Mouse (Mus musculus) heart, embryonic 16.5 days (tissue): ENCODE measurements at regions not wholly inside any gene's neighbourhood (a gene's known extent, or its start where the extent isn't known, plus 50 kb on each side); places are given as distances from the start of the nearest gene placed in this dataset.

Experiments used
- ATAC-seq: fragments of 200-750 bp; cut with Nextera tagmentation; replicated peaks from 2 replicates; pipeline ENCODE4 v1.8.0; 2017; ENCODE audit warnings: moderate number of reproducible peaks; ENCODE audit not compliant: insufficient read depth, low FRiP score; ENCODE audit errors: extremely low read depth
- H3K27ac ChIP-seq: fragments of 300-500 bp; sonication (generic); 2 replicates; pipeline ENCODE4 v1.5.1; 2014; ENCODE audit warnings: mild to moderate bottlenecking, low read length, control low read depth, moderate library complexity
- H3K27me3 ChIP-seq: fragments of 300-500 bp; sonication (generic); 2 replicates; pipeline ENCODE4 v1.6.1; 2014; ENCODE audit warnings: low read length, mixed read lengths; ENCODE audit not compliant: control insufficient read depth, insufficient read depth
- H3K36me3 ChIP-seq: fragments of 300-500 bp; sonication (generic); 2 replicates; pipeline ENCODE4 v1.6.1; 2014; ENCODE audit not compliant: control insufficient read depth, insufficient read depth
- H3K4me1 ChIP-seq: fragments of 300-500 bp; sonication (generic); 2 replicates; pipeline ENCODE4 v1.6.1; 2014; ENCODE audit warnings: low read length, mixed read lengths; ENCODE audit not compliant: control insufficient read depth, insufficient read depth
- H3K4me2 ChIP-seq: fragments of 300-500 bp; sonication (generic); 2 replicates; pipeline ENCODE4 v1.6.1; 2014; ENCODE audit warnings: low read depth, mild to moderate bottlenecking, control low read depth, low read length
- H3K4me3 ChIP-seq: fragments of 300-500 bp; sonication (generic); 2 replicates; pipeline ENCODE4 v1.5.1; 2014; ENCODE audit warnings: mild to moderate bottlenecking, control low read depth, low read length
- H3K9ac ChIP-seq: fragments of 300-500 bp; sonication (generic); 2 replicates; pipeline ENCODE4 v1.6.1; 2014; ENCODE audit warnings: low read length, control low read depth
- H3K9me3 ChIP-seq: fragments of 300-500 bp; sonication (generic); replicated peaks from 2 replicates; pipeline ENCODE4 v1.6.1; 2016; ENCODE audit warnings: low read length; ENCODE audit not compliant: control insufficient read depth
- WGBS: fragments of 180-500 bp; shearing (Covaris S2); extraction: QIAGEN DNeasy Blood & Tissue Kit; methylation state at CpG from one replicate; pipeline ENCODE4 v1.1.7; 2014; 5-methylcytosine and 5-hydroxymethylcytosine counted together

- no peaks in the 10 kb centered on the region for H3K9me3 ChIP-seq
- ATAC-seq: no peak
- H3K4me3 ChIP-seq: no peak overlapping the region
- 62% methylated on average over 2 of the region's 2 CpGs for WGBS
- no peak overlapping the region for H3K9ac ChIP-seq
- H3K27me3 ChIP-seq: no peaks in the 10 kb centered on the region
- H3K27ac ChIP-seq: no peak overlapping the region
- H3K4me1 ChIP-seq: peaks cover 15% of the 10 kb centered on the region
- H3K36me3 ChIP-seq: no peaks in the 10 kb centered on the region
- no peak overlapping the region for H3K4me2 ChIP-seq
These were observed 51.4 kb upstream of the Tns3 start for GRCm38 (mm10) chr11:8715775-8716174.
